Mouse (Mus musculus): Measurements from ENCODE around the gene Mlec. TPM values are rescaled to one million over a fixed set of nuclear protein-coding genes. Genes with fewer than 3 reads are reported as not detected.

Gene Mlec
- polyA plus RNA-seq, 1 experiment: 56.9 TPM

GRCm38 (mm10) chr5:115102231-115102630, 55.7 kb downstream of the Mlec start:
- TF ChIP-seq POLR2A (IDR thresholded peaks at IDR 0.05; ENCODE audit: borderline replicate concordance, control insufficient read depth, low read depth, low read length): no peak
- H3K4me3 ChIP-seq (replicated peaks; ENCODE audit: control insufficient read depth, low read depth, low read length): no peak overlapping the region
- H3K27ac ChIP-seq (ENCODE audit: control insufficient read depth, insufficient read depth, low read depth, low read length, poor library complexity): no peak overlapping the region
- 80% methylated on average over 2 of the region's 2 CpGs for WGBS
- H3K4me1 ChIP-seq (ENCODE audit: control insufficient read depth, insufficient read depth, low read length): no peaks in the 10 kb centered on the region

- TF ChIP-seq CTCF (IDR thresholded peaks at IDR 0.05; ENCODE audit: control insufficient read depth, insufficient read depth, low read length) (no peak), POLR2A (IDR thresholded peaks at IDR 0.05; ENCODE audit: borderline replicate concordance, control insufficient read depth, low read depth, low read length) (no peak)
- Histone ChIP-seq H3K27ac (ENCODE audit: control insufficient read depth, insufficient read depth, low read depth, low read length, poor library complexity) (no peak overlapping the region), H3K4me3 (replicated peaks; ENCODE audit: control insufficient read depth, low read depth, low read length) (no peak overlapping the region), H3K4me1 (ENCODE audit: control insufficient read depth, insufficient read depth, low read length) (no peaks in the 10 kb centered on the region)
- 81% methylated on average over 6 of the region's 6 CpGs for WGBS
These were observed 57.5 kb downstream of the Mlec start for GRCm38 (mm10) chr5:115100473-115100872.

- Histone ChIP-seq H3K4me1 (ENCODE audit: control insufficient read depth, insufficient read depth, low read length) (no peaks in the 10 kb centered on the region), H3K27ac (ENCODE audit: control insufficient read depth, insufficient read depth, low read depth, low read length, poor library complexity) (no peak overlapping the region), H3K4me3 (replicated peaks; ENCODE audit: control insufficient read depth, low read depth, low read length) (no peak overlapping the region)
- WGBS: 84% methylated on average over 9 of the region's 9 CpGs
- no peak for TF ChIP-seq CTCF (IDR thresholded peaks at IDR 0.05; ENCODE audit: control insufficient read depth, insufficient read depth, low read length)
- TF ChIP-seq POLR2A (IDR thresholded peaks at IDR 0.05; ENCODE audit: borderline replicate concordance, control insufficient read depth, low read depth, low read length): no peak
These were observed 58.0 kb downstream of the Mlec start for GRCm38 (mm10) chr5:115099991-115100390.

- Histone ChIP-seq H3K4me3 (replicated peaks; ENCODE audit: control insufficient read depth, low read depth, low read length) (no peak overlapping the region), H3K4me1 (ENCODE audit: control insufficient read depth, insufficient read depth, low read length) (no peaks in the 10 kb centered on the region), H3K27ac (ENCODE audit: control insufficient read depth, insufficient read depth, low read depth, low read length, poor library complexity) (no peak overlapping the region)
- TF ChIP-seq CTCF (IDR thresholded peaks at IDR 0.05; ENCODE audit: control insufficient read depth, insufficient read depth, low read length): no peak
- TF ChIP-seq POLR2A (IDR thresholded peaks at IDR 0.05; ENCODE audit: borderline replicate concordance, control insufficient read depth, low read depth, low read length): no peak
- whole genome bisulfite sequencing: 82% methylated on average over 5 of the region's 5 CpGs
These were observed 58.4 kb downstream of the Mlec start for GRCm38 (mm10) chr5:115099530-115099929.

- Histone ChIP-seq H3K27ac (ENCODE audit: control insufficient read depth, insufficient read depth, low read depth, low read length, poor library complexity) (no peak within 1 kb of the TSS), H3K4me1 (ENCODE audit: control insufficient read depth, insufficient read depth, low read length) (no peaks in the 10 kb centered on the region)
These were observed 59.8 kb downstream of the Mlec start, which contains the start of gene Gm10401 for GRCm38 (mm10) chr5:115098195-115098594. Gene Gm10401, minus strand, starts transcription at chr5:115098295.

More at GRCm38 (mm10) chr5:115098195-115098594, 59.8 kb downstream of the Mlec start, which contains the start of gene Gm10401:
- H3K4me3 ChIP-seq (replicated peaks; ENCODE audit: control insufficient read depth, low read depth, low read length): no peak within 1 kb of the TSS
- WGBS: 97% methylated on average over 8 of the region's 8 CpGs
- TF ChIP-seq CTCF (IDR thresholded peaks at IDR 0.05; ENCODE audit: control insufficient read depth, insufficient read depth, low read length): no peak
- TF ChIP-seq POLR2A (IDR thresholded peaks at IDR 0.05; ENCODE audit: borderline replicate concordance, control insufficient read depth, low read depth, low read length): no peak

Other genes with a start within 250 kb of the Mlec start
- 8.7 and 13.5 TPM in 2 replicates for gene Oasl1, start 234.9 kb downstream of the Mlec start, polyA plus RNA-seq (2011; ENCODE audit: insufficient read depth, insufficient read length, low replicate concordance, missing spikeins)
- gene 2210016L21Rik, start 216.0 kb downstream of the Mlec start, polyA plus RNA-seq (2011; ENCODE audit: insufficient read depth, insufficient read length, low replicate concordance, missing spikeins): 9.7 and 15.9 TPM in 2 replicates
- not detected in 2 replicates for gene Hnf1a, start 187.1 kb downstream of the Mlec start, polyA plus RNA-seq (2011; ENCODE audit: insufficient read depth, insufficient read length, low replicate concordance, missing spikeins)
- gene Sppl3, start 147.0 kb downstream of the Mlec start, polyA plus RNA-seq (2011; ENCODE audit: insufficient read depth, insufficient read length, low replicate concordance, missing spikeins): 33.9 and 44.8 TPM in 2 replicates
- not detected in 2 replicates for gene Gm10401, start 59.9 kb downstream of the Mlec start, polyA plus RNA-seq (2011; ENCODE audit: insufficient read depth, insufficient read length, low replicate concordance, missing spikeins)
- 12.0 and 23.7 TPM in 2 replicates for gene Acads, start 38.8 kb downstream of the Mlec start, polyA plus RNA-seq (2011; ENCODE audit: insufficient read depth, insufficient read length, low replicate concordance, missing spikeins)
- 3.7 and 7.8 TPM in 2 replicates for gene Unc119b, start 23.2 kb downstream of the Mlec start, polyA plus RNA-seq (2011; ENCODE audit: insufficient read depth, insufficient read length, low replicate concordance, missing spikeins)
- gene Cabp1, start 36.2 kb upstream of the Mlec start, polyA plus RNA-seq (2011; ENCODE audit: insufficient read depth, insufficient read length, low replicate concordance, missing spikeins): not detected in 2 replicates
- gene Pop5, start 77.7 kb upstream of the Mlec start, polyA plus RNA-seq (2011; ENCODE audit: insufficient read depth, insufficient read length, low replicate concordance, missing spikeins): 67.1 and 96.1 TPM in 2 replicates
- 165 and 203 TPM in 2 replicates for gene Rnf10, start 114.7 kb upstream of the Mlec start, polyA plus RNA-seq (2011; ENCODE audit: insufficient read depth, insufficient read length, low replicate concordance, missing spikeins)
- gene Coq5, start 121.5 kb upstream of the Mlec start, polyA plus RNA-seq (2011; ENCODE audit: insufficient read depth, insufficient read length, low replicate concordance, missing spikeins): 24.4 and 32.9 TPM in 2 replicates
- 139 and 177 TPM in 2 replicates for gene Dynll1, start 142.8 kb upstream of the Mlec start, polyA plus RNA-seq (2011; ENCODE audit: insufficient read depth, insufficient read length, low replicate concordance, missing spikeins)
- gene Srsf9, start 169.0 kb upstream of the Mlec start, polyA plus RNA-seq (2011; ENCODE audit: insufficient read depth, insufficient read length, low replicate concordance, missing spikeins): 61.2 and 61.4 TPM in 2 replicates
- 7.3 and 7.8 TPM in 2 replicates for gene Gatc, start 183.0 kb upstream of the Mlec start, polyA plus RNA-seq (2011; ENCODE audit: insufficient read depth, insufficient read length, low replicate concordance, missing spikeins)
- gene Triap1, start 183.0 kb upstream of the Mlec start, polyA plus RNA-seq (2011; ENCODE audit: insufficient read depth, insufficient read length, low replicate concordance, missing spikeins): 13.2 and 18.3 TPM in 2 replicates
- gene Cox6a1, start 190.8 kb upstream of the Mlec start, polyA plus RNA-seq (2011; ENCODE audit: insufficient read depth, insufficient read length, low replicate concordance, missing spikeins): 238 and 259 TPM in 2 replicates